Mouse (Mus musculus) left cerebral cortex, adult 2 months (tissue): ENCODE data around the gene Miga1. TPM values are rescaled to one million over a fixed set of nuclear protein-coding genes. Genes with fewer than 3 reads are reported as not detected.

Experiments
- DNase-seq, 2 experiments: peaks; one replicate each; pipeline ENCODE4 v3.0.0; 2021 to 2022; ENCODE audit warnings: low spot score in 2 of 2, mixed read lengths in 1 of 2; ENCODE audit errors: extremely low spot score in 1 of 2
- H3K27ac ChIP-seq: fragments of 200-600 bp; 2 replicates; pipeline ENCODE4 v1.8.1; 2022
- H3K4me3 ChIP-seq: fragments of 200-600 bp; 2 replicates; pipeline ENCODE4 v1.8.1; 2022
- CTCF ChIP-seq: fragments of 200-600 bp; IDR thresholded peaks from 2 replicates; pipeline ENCODE4 v1.8.1; 2022; ENCODE audit warnings: antibody characterized with exemption, mild to moderate bottlenecking, moderate library complexity
- intact Hi-C: fragments of 180-260 bp; cut with DNase I; formaldehyde crosslinking; loops from one replicate; pipeline ENCODE4 v1.15.1; 2025
- total RNA-seq, 2 experiments: library from RNA; stranded (reverse); gene quantifications; 2 replicates each; pipeline ENCODE4 v1.2.3; 2021

Miga1 gene
- total RNA-seq, 2 experiments from 2014 or later, result 76.2 to 78.3 TPM

- H3K4me3 ChIP-seq, result no peak overlapping the region
- H3K27ac ChIP-seq, result no peak overlapping the region
- no peak for TF ChIP-seq CTCF
- DNase-seq, result no peak
- intact Hi-C loops, result no loop called here
Measured at GRCm38 (mm10) chr3:152293530-152294181, 46.6 kb downstream of the Miga1 start.

- intact Hi-C loops, result no loop called here
- no peak for TF ChIP-seq CTCF
- Histone ChIP-seq H3K4me3 (no peak overlapping the region), H3K27ac (no peak overlapping the region)
- no peak for DNase-seq
Measured at GRCm38 (mm10) chr3:152291895-152292294, 48.3 kb downstream of the Miga1 start.

DNA sequence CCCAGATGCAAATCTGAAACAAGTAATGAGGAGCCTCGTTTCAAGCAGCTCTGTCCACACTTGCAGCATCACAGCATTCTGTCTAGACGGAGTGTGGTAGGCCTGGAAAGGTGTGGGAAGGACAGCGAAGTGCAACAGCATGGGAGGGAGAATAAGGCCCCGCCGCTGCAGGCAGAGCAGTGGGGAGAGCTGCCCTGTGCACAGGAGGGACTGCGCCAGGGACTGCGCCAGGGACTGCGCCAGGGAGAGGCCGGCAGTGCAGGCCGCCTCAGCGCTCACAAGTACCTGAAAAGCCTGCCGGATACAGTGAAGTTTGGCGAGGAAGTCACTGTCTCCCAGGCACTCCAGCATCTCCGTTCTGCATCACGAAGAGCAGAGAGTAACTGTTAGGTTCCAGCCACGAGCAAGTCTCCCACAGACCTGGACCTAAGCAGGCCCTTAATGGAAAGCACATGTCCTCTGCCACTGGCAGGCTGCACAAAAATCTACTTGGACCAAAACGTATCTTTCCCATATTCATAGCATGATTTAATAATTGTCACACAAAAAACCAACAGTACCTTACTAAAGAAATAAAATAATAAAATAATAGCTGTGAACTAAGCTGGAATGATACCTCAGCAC lies 49.9 kb downstream of the Miga1 start:
- DNase-seq, result no peak
- intact Hi-C loops, result no loop called here
- H3K4me3 ChIP-seq, result no peak overlapping the region
- no peak overlapping the region for H3K27ac ChIP-seq
- no peak for TF ChIP-seq CTCF

DNA sequence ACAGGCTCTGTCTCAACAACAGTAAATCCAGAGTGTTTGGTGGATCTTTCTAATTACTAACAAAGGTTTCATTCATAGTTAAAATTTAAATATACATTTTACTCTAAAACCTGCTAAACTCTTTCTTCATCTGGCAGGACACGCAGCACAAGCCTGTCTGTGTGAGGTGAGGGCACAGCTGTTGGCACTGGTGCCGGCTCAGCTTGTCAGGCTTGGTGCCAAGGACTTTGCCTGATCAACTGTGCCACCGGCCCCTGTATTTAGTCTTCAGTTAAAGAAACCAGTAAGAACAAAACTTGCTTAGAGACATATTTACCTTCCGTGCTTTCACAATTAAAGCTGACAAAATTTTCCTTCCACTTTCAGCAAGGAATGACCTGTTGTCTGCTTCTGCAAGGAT lies 51.5 kb downstream of the Miga1 start:
- Histone ChIP-seq H3K27ac (no peak overlapping the region), H3K4me3 (no peak overlapping the region)
- no peak for TF ChIP-seq CTCF
- intact Hi-C loops, result no loop called here
- DNase-seq, result no peak

- Histone ChIP-seq H3K27ac (no peak overlapping the region), H3K4me3 (no peak overlapping the region)
- DNase-seq, result no peak
- intact Hi-C loops, result no loop called here
- TF ChIP-seq CTCF, result no peak
Measured at GRCm38 (mm10) chr3:152288276-152288675, 51.9 kb downstream of the Miga1 start.

- H3K4me3 ChIP-seq, result no peak overlapping the region
- H3K27ac ChIP-seq, result no peak overlapping the region
- intact Hi-C loops, result no loop called here
- no peak for DNase-seq
- TF ChIP-seq CTCF, result no peak; the same call in 1 of the 2 replicates
Measured at GRCm38 (mm10) chr3:152287810-152288209, 52.4 kb downstream of the Miga1 start.

DNA sequence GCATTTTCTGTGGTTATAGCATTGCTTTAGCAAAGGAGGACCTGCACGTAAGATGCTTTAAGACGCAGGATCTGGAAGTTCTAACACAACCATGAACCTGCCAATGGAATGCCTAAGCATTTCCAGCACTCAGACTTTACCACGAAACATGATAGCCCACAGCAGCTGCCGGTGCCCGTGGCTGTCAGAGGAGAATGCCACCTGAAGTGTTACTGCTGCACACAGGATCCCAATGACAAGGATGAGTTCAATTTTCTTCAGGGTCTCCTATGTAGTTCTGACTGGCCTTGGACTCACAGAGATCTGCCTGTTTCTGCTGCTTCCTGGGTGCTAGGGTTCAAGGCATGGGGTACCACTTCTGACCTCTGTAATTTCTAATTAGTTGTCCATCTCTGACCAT lies 55.4 kb downstream of the Miga1 start:
- DNase-seq, result no peak
- H3K4me3 ChIP-seq, result no peak overlapping the region
- intact Hi-C loops, result no loop called here
- TF ChIP-seq CTCF, result no peak
- H3K27ac ChIP-seq, result no peak overlapping the region

DNA sequence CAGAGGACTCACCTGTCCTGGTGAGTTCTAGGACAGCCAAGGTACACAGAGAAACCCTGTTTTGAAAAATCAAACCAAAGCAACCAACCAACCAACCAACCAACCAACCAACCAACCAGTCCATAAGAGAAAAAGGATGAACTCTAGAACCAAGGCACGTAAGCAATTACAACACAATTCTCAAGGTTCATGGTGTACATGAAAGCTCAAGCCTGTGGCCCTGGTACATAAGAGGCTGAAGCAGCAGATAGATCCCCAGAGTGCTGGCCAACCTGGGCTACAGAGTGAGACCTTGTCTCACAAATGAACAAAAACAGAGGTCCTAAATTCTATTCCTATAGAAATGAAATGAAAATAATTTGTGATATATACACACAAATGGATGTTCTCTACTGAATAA lies 55.9 kb downstream of the Miga1 start:
- Histone ChIP-seq H3K27ac (no peak overlapping the region), H3K4me3 (no peak overlapping the region)
- DNase-seq, result no peak
- no peak for TF ChIP-seq CTCF
- intact Hi-C loops, result no loop called here

DNA sequence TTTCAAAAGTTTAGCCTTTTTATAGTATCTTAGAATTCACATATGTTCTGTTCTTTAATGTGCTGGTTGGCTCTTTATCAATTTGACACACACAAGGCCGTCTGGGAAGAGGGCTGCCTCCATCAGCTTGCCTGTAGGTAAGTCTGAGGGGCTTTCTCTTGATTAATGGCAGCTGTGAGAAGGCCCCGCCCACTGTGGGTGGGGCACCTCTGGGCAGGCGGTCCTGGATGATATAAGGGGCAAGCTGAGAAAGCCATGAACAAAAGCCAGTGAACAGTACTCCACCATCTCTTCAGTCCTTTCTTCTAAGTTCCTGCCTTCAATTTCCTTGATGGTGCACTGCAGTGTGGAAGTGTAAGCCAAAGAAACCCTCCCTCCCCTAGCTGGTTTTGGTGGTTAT lies 58.1 kb downstream of the Miga1 start:
- intact Hi-C loops, result no loop called here
- H3K27ac ChIP-seq, result no peak overlapping the region
- TF ChIP-seq CTCF, result no peak
- no peak for DNase-seq
- no peak overlapping the region for H3K4me3 ChIP-seq

GRCm38 (mm10) chr3:152278431-152278830 lies 61.8 kb downstream of the Miga1 start:
- no peak overlapping the region for H3K27ac ChIP-seq
- H3K4me3 ChIP-seq, result no peak overlapping the region
- intact Hi-C loops, result no loop called here
- no peak for DNase-seq
- no peak for TF ChIP-seq CTCF

- intact Hi-C loops, result no loop called here
- DNase-seq, result no peak
- Histone ChIP-seq H3K27ac (no peak overlapping the region), H3K4me3 (no peak overlapping the region)
- TF ChIP-seq CTCF, result no peak
Measured at GRCm38 (mm10) chr3:152277912-152278311, 62.3 kb downstream of the Miga1 start.

GRCm38 (mm10) chr3:152276935-152277334 lies 63.3 kb downstream of the Miga1 start:
- no peak for TF ChIP-seq CTCF
- Histone ChIP-seq H3K4me3 (no peak overlapping the region), H3K27ac (no peak overlapping the region)
- no peak for DNase-seq
- intact Hi-C loops, result no loop called here

DNA sequence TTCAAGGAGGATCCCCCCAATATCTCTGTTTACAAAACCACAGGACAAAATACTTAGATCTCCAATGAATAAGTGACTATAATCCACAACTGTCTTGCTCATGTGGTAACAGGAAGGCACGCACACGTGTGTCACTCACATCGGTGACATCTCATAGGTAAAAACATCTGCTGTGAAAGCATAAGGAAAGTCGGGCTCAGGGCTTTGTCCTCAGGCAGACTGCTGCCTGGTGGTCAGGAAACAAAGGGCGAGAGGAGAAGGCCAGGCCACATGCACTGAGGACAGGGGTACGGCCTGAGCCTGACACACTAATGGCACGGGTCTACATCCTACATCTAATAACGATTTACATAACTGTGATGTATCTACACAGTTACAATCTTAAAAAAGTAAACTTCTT lies 65.2 kb downstream of the Miga1 start:
- intact Hi-C loops, result no loop called here
- TF ChIP-seq CTCF, result no peak
- no peak overlapping the region for H3K27ac ChIP-seq
- H3K4me3 ChIP-seq, result no peak overlapping the region
- no peak for DNase-seq
